Mouse (Mus musculus): ENCODE data around the gene Nfic.

The Nfic gene

GRCm38 (mm10) chr10:81430831-81431525 is 24.5 kb downstream of the Nfic start:
- no peak for DNase-seq (ENCODE audit: low read depth, low spot score)

- DNase-seq (ENCODE audit: low read depth, low spot score), result peak; percentile 72
Measured at GRCm38 (mm10) chr10:81430141-81430830, 25.1 kb downstream of the Nfic start.

- no peak for DNase-seq (ENCODE audit: low read depth, low spot score)
Measured at GRCm38 (mm10) chr10:81429605-81430061, 25.8 kb downstream of the Nfic start.

GRCm38 (mm10) chr10:81429092-81429491 is 26.3 kb downstream of the Nfic start:
- DNase-seq (ENCODE audit: low read depth, low spot score), result no peak

GRCm38 (mm10) chr10:81428507-81428870 is 26.9 kb downstream of the Nfic start:
- DNase-seq (ENCODE audit: low read depth, low spot score), result no peak

- DNase-seq (ENCODE audit: low read depth, low spot score), result no peak
Measured at GRCm38 (mm10) chr10:81427804-81428506, 27.5 kb downstream of the Nfic start.

GRCm38 (mm10) chr10:81427327-81427726 is 28.1 kb downstream of the Nfic start:
- DNase-seq (ENCODE audit: low read depth, low spot score), result no peak

GRCm38 (mm10) chr10:81426897-81427296 is 28.5 kb downstream of the Nfic start:
- DNase-seq (ENCODE audit: low read depth, low spot score), result no peak

GRCm38 (mm10) chr10:81426081-81426671 is 29.3 kb downstream of the Nfic start:
- DNase-seq (ENCODE audit: low read depth, low spot score), result no peak

GRCm38 (mm10) chr10:81425236-81425850 is 30.1 kb downstream of the Nfic start:
- DNase-seq (ENCODE audit: low read depth, low spot score), result no peak

GRCm38 (mm10) chr10:81424246-81425051 is 31.0 kb downstream of the Nfic start:
- DNase-seq (ENCODE audit: low read depth, low spot score), result no peak

- DNase-seq (ENCODE audit: low read depth, low spot score), result no peak
Measured at GRCm38 (mm10) chr10:81423476-81424245, 31.8 kb downstream of the Nfic start.

GRCm38 (mm10) chr10:81422661-81423217 is 32.7 kb downstream of the Nfic start:
- no peak for DNase-seq (ENCODE audit: low read depth, low spot score)

GRCm38 (mm10) chr10:81422191-81422590 is 33.2 kb downstream of the Nfic start:
- no peak for DNase-seq (ENCODE audit: low read depth, low spot score)

- no peak for DNase-seq (ENCODE audit: low read depth, low spot score)
Measured at GRCm38 (mm10) chr10:81421797-81422100, 33.7 kb downstream of the Nfic start.

GRCm38 (mm10) chr10:81421041-81421796 is 34.2 kb downstream of the Nfic start:
- DNase-seq (ENCODE audit: low read depth, low spot score), result no peak

- DNase-seq (ENCODE audit: low read depth, low spot score), result no peak
Measured at GRCm38 (mm10) chr10:81420191-81420767, 35.2 kb downstream of the Nfic start.

GRCm38 (mm10) chr10:81419111-81419928 is 36.1 kb downstream of the Nfic start:
- no peak for DNase-seq (ENCODE audit: low read depth, low spot score)

Data from retina, adult 2 months (tissue).